Mouse (Mus musculus): ENCODE measurements at regions not wholly inside any gene's neighbourhood (a gene's known extent, or its start where the extent isn't known, plus 50 kb on each side); places are given as distances from the start of the nearest gene placed in this dataset.

- H3K27me3 ChIP-seq, result no peaks in the 10 kb centered on the region
- ATAC-seq (peak; percentile 94), DNase-seq (ENCODE audit: low read depth, low spot score) (peak; percentile 37)
- TF ChIP-seq CTCF (IDR thresholded peaks at IDR 0.05), result no peak
- POLR2A ChIA-PET, result no interaction called here
- CTCF ChIA-PET, result no interaction called here
- in situ Hi-C loops (cut with MboI; ENCODE audit: low pct_unique_long_range_greater_than_20kb), result no loop called here
These were observed 50.2 kb upstream of the Nxt1 start for GRCm38 (mm10) chr2:148622216-148622615.

GRCm38 (mm10) chr2:148611911-148612310 is 60.5 kb upstream of the Nxt1 start:
- no peak for TF ChIP-seq CTCF (IDR thresholded peaks at IDR 0.05)
- ATAC-seq (no peak), DNase-seq (ENCODE audit: low read depth, low spot score) (no peak)
- ChIA-PET POLR2A (no interaction called here), CTCF (no interaction called here)
- in situ Hi-C loops (cut with MboI; ENCODE audit: low pct_unique_long_range_greater_than_20kb), result no loop called here
- no peaks in the 10 kb centered on the region for H3K27me3 ChIP-seq

GRCm38 (mm10) chr2:148605425-148605930 is 66.9 kb upstream of the Nxt1 start:
- no peaks in the 10 kb centered on the region for H3K27me3 ChIP-seq
- ATAC-seq, result no peak
- ChIA-PET CTCF (interaction anchor here (1.4 to 1.9 kb wide), 2 partner anchors 27 to 47 kb away, joined by 4 to 5 read pairs; no protein-coding TSS in a partner anchor), POLR2A (interaction anchor here (0.6 kb wide), 1 partner anchor 327 kb away, joined by 3 read pairs; no protein-coding TSS in a partner anchor)
- TF ChIP-seq CTCF (IDR thresholded peaks at IDR 0.05), result no peak
- in situ Hi-C loops (cut with MboI; ENCODE audit: low pct_unique_long_range_greater_than_20kb), result no loop called here
- no peak for DNase-seq (ENCODE audit: low read depth, low spot score)

GRCm38 (mm10) chr2:148603951-148604350 is 68.5 kb upstream of the Nxt1 start:
- ChIA-PET POLR2A (no interaction called here), CTCF (interaction anchor here (1.0 to 1.9 kb wide), 4 partner anchors 12 to 51 kb away, joined by 3 to 6 read pairs (median 4); no protein-coding TSS in a partner anchor)
- H3K27me3 ChIP-seq, result no peaks in the 10 kb centered on the region
- DNase-seq (ENCODE audit: low read depth, low spot score) (no peak), ATAC-seq (peak; percentile 92)
- peak; percentile 38 for TF ChIP-seq CTCF (IDR thresholded peaks at IDR 0.05)
- in situ Hi-C loops (cut with MboI; ENCODE audit: low pct_unique_long_range_greater_than_20kb), result no loop called here

GRCm38 (mm10) chr2:148603315-148603714 is 69.1 kb upstream of the Nxt1 start:
- in situ Hi-C loops (cut with MboI; ENCODE audit: low pct_unique_long_range_greater_than_20kb), result no loop called here
- ChIA-PET CTCF (interaction anchor here (1.2 to 1.9 kb wide), 3 partner anchors 17 to 49 kb away, joined by 3 to 5 read pairs (median 3); no protein-coding TSS in a partner anchor), POLR2A (no interaction called here)
- DNase-seq (ENCODE audit: low read depth, low spot score) (no peak), ATAC-seq (no peak)
- no peaks in the 10 kb centered on the region for H3K27me3 ChIP-seq
- no peak for TF ChIP-seq CTCF (IDR thresholded peaks at IDR 0.05)

GRCm38 (mm10) chr2:148599498-148599897 is 72.9 kb upstream of the Nxt1 start:
- CTCF ChIA-PET, result interaction anchor here (1.1 kb wide), 1 partner anchor 486 kb away, joined by 3 read pairs; no protein-coding TSS in a partner anchor
- no peak for TF ChIP-seq CTCF (IDR thresholded peaks at IDR 0.05)
- no peaks in the 10 kb centered on the region for H3K27me3 ChIP-seq
- in situ Hi-C loops (cut with MboI; ENCODE audit: low pct_unique_long_range_greater_than_20kb), result loop anchor here (25.0 kb wide), 1 partner anchor 787 kb away; no protein-coding TSS in a partner anchor
- no peak for DNase-seq (ENCODE audit: low read depth, low spot score)
- POLR2A ChIA-PET, result no interaction called here
- peak; percentile 29 for ATAC-seq

- DNase-seq (ENCODE audit: low read depth, low spot score) (no peak), ATAC-seq (no peak)
- ChIA-PET CTCF (no interaction called here), POLR2A (no interaction called here)
- H3K27me3 ChIP-seq, result no peaks in the 10 kb centered on the region
- in situ Hi-C loops (cut with MboI; ENCODE audit: low pct_unique_long_range_greater_than_20kb), result loop anchor here (25.0 kb wide), 1 partner anchor 785 kb away; no protein-coding TSS in a partner anchor
- no peak for TF ChIP-seq CTCF (IDR thresholded peaks at IDR 0.05)
These were observed 75.4 kb upstream of the Nxt1 start for GRCm38 (mm10) chr2:148596966-148597365.

- ATAC-seq, result no peak
- H3K27me3 ChIP-seq, result peaks cover 5% of the 10 kb centered on the region
- CTCF ChIA-PET, result interaction anchor here (1.0 to 1.8 kb wide), 2 partner anchors 11 to 24 kb away, joined by 3 to 4 read pairs; no protein-coding TSS in a partner anchor
- in situ Hi-C loops (cut with MboI; ENCODE audit: low pct_unique_long_range_greater_than_20kb), result loop anchor here (10.0 to 25.0 kb wide), 2 partner anchors 69 to 774 kb away; no protein-coding TSS in a partner anchor
- POLR2A ChIA-PET, result no interaction called here
- TF ChIP-seq CTCF (IDR thresholded peaks at IDR 0.05), result no peak
- DNase-seq (ENCODE audit: low read depth, low spot score), result no peak
These were observed 86.6 kb upstream of the Nxt1 start for GRCm38 (mm10) chr2:148585721-148586335.

GRCm38 (mm10) chr2:148582208-148582607 is 90.2 kb upstream of the Nxt1 start:
- H3K27me3 ChIP-seq, result no peaks in the 10 kb centered on the region
- in situ Hi-C loops (cut with MboI; ENCODE audit: low pct_unique_long_range_greater_than_20kb), result loop anchor here (10.0 to 25.0 kb wide), 2 partner anchors 73 to 770 kb away; no protein-coding TSS in a partner anchor
- DNase-seq (ENCODE audit: low read depth, low spot score) (no peak), ATAC-seq (peak; percentile 41)
- POLR2A ChIA-PET, result no interaction called here
- TF ChIP-seq CTCF (IDR thresholded peaks at IDR 0.05), result no peak
- CTCF ChIA-PET, result interaction anchor here (2.3 kb wide), 1 partner anchor 459 kb away, joined by 9 read pairs; no protein-coding TSS in a partner anchor

GRCm38 (mm10) chr2:148581666-148582065 is 90.7 kb upstream of the Nxt1 start:
- TF ChIP-seq CTCF (IDR thresholded peaks at IDR 0.05), result no peak
- ChIA-PET POLR2A (no interaction called here), CTCF (interaction anchor here (0.9 to 2.3 kb wide), 2 partner anchors 172 to 459 kb away, joined by 4 to 9 read pairs; no protein-coding TSS in a partner anchor)
- no peaks in the 10 kb centered on the region for H3K27me3 ChIP-seq
- ATAC-seq (no peak), DNase-seq (ENCODE audit: low read depth, low spot score) (no peak)
- in situ Hi-C loops (cut with MboI; ENCODE audit: low pct_unique_long_range_greater_than_20kb), result loop anchor here (10.0 to 25.0 kb wide), 2 partner anchors 73 to 769 kb away; no protein-coding TSS in a partner anchor

All from Patski (cell line).